Mouse (Mus musculus): Measurements from ENCODE around the gene Gtf2e1.

GRCm38 (mm10) chr16:37478311-37479291, 61.0 kb downstream of the Gtf2e1 start:
- TF ChIP-seq CTCF (IDR thresholded peaks at IDR 0.05; ENCODE audit: insufficient read depth, low read depth, low read length) = no peak
- TF ChIP-seq POLR2A (IDR thresholded peaks at IDR 0.05; ENCODE audit: insufficient read depth, low read depth, low read length) = no peak
